Mouse (Mus musculus) testis, adult 2 months (tissue): ENCODE results near the gene Cyfip2.

Experiments
- CTCF ChIP-seq: fragments of 200-500 bp; IDR thresholded peaks from 2 replicates; pipeline ENCODE4 v1.5.1; 2012; ENCODE audit warnings: low read depth, mild to moderate bottlenecking, inconsistent platforms, low read length, moderate library complexity; ENCODE audit not compliant: control insufficient read depth, insufficient read depth, insufficient replicate concordance
- POLR2A ChIP-seq: fragments of 200-500 bp; IDR thresholded peaks from 2 replicates; pipeline ENCODE4 v1.6.1; 2012; ENCODE audit warnings: low read depth, mild to moderate bottlenecking, inconsistent platforms, low read length, moderate library complexity; ENCODE audit not compliant: control insufficient read depth

- TF ChIP-seq CTCF, result no peak
- TF ChIP-seq POLR2A, result no peak
Observed at GRCm38 (mm10) chr11:46202547-46202887, 110.1 kb downstream of the Cyfip2 start.
